Mouse (Mus musculus) myocyte (in vitro differentiated cells): ENCODE measurements around the gene Lpp. TPM values are rescaled to one million over a fixed set of nuclear protein-coding genes. Genes with fewer than 3 reads are reported as not detected.
A peak's percentile ranks its signal among the peaks of the same experiment; 100 is the strongest.

Experiments
- H3K27me3 ChIP-seq: one replicate; pipeline ENCODE4 v1.6.1; 2011; ENCODE audit not compliant: control insufficient read depth, insufficient read depth, insufficient read length
- H3K36me3 ChIP-seq: one replicate; pipeline ENCODE4 v1.6.1; 2011; ENCODE audit not compliant: control insufficient read depth, insufficient read depth
- H3K4me2 ChIP-seq: one replicate; pipeline ENCODE4 v1.6.1; 2011; ENCODE audit warnings: low read depth, control low read depth
- H3K4me3 ChIP-seq: one replicate; pipeline ENCODE4 v1.5.1; 2011; ENCODE audit warnings: mild to moderate bottlenecking, control low read depth, moderate library complexity
- H3K79me2 ChIP-seq: one replicate; pipeline ENCODE4 v1.6.1; 2011; ENCODE audit not compliant: control insufficient read depth, insufficient read depth
- H3ac ChIP-seq: one replicate; pipeline ENCODE4 v1.6.1; 2011; ENCODE audit not compliant: control insufficient read depth, insufficient read length
- CEBPB ChIP-seq: IDR thresholded peaks from 2 replicates; pipeline ENCODE4 v1.6.1; 2011; ENCODE audit warnings: mild to moderate bottlenecking, moderate library complexity; ENCODE audit not compliant: poor library complexity, insufficient read depth, severe bottlenecking
- E2F4 ChIP-seq: IDR thresholded peaks from one replicate; pipeline ENCODE4 v1.6.1; 2011; ENCODE audit warnings: mild to moderate bottlenecking, control low read depth, moderate library complexity; ENCODE audit not compliant: insufficient read depth
- MAX ChIP-seq: IDR thresholded peaks from one replicate; pipeline ENCODE4 v1.6.1; 2011; ENCODE audit warnings: low read depth, mild to moderate bottlenecking, control low read depth
- MYOD1 ChIP-seq, 3 experiments: IDR thresholded peaks; one replicate each; pipeline ENCODE4 v1.6.1; 2011; ENCODE audit warnings: control low read depth in 2 of 3, low read depth in 2 of 3, mild to moderate bottlenecking in 2 of 3, moderate library complexity in 1 of 3; ENCODE audit not compliant: insufficient read length in 2 of 3, control insufficient read depth in 1 of 3
- MYOG ChIP-seq, 3 experiments: IDR thresholded peaks; one replicate each; pipeline ENCODE4 v1.6.1; 2011; ENCODE audit warnings: control low read depth in 2 of 3, low read depth in 2 of 3, mild to moderate bottlenecking in 2 of 3; ENCODE audit not compliant: insufficient read length in 2 of 3, control insufficient read depth in 1 of 3, insufficient read depth in 1 of 3
- POLR2A ChIP-seq: IDR thresholded peaks from one replicate; pipeline ENCODE4 v1.6.1; 2011; ENCODE audit warnings: low read depth, mild to moderate bottlenecking, control low read depth, moderate library complexity; ENCODE audit not compliant: insufficient read length
- POLR2AphosphoS2 ChIP-seq: IDR thresholded peaks from one replicate; pipeline ENCODE4 v1.6.1; 2011; ENCODE audit warnings: low read depth, control low read depth; ENCODE audit not compliant: insufficient read length
- REST ChIP-seq: IDR thresholded peaks from one replicate; pipeline ENCODE4 v1.6.1; 2011; ENCODE audit warnings: mild to moderate bottlenecking, control low read depth, moderate library complexity; ENCODE audit not compliant: insufficient read depth, insufficient read length
- SRF ChIP-seq: IDR thresholded peaks from one replicate; pipeline ENCODE4 v1.6.1; 2011; ENCODE audit warnings: low read depth; ENCODE audit not compliant: control insufficient read depth, insufficient read length
- TCF12 ChIP-seq: IDR thresholded peaks from one replicate; pipeline ENCODE4 v1.6.1; 2011; ENCODE audit warnings: mild to moderate bottlenecking, control low read depth; ENCODE audit not compliant: poor library complexity, insufficient read depth, severe bottlenecking
- TCF3 ChIP-seq: IDR thresholded peaks from one replicate; pipeline ENCODE4 v1.6.1; 2011; ENCODE audit warnings: low read depth, control low read depth; ENCODE audit not compliant: insufficient read length
- USF1 ChIP-seq: IDR thresholded peaks from one replicate; pipeline ENCODE4 v1.6.1; 2011; ENCODE audit warnings: low read depth, mild to moderate bottlenecking, control low read depth, moderate library complexity
- polyA plus RNA-seq: library from polyadenylated mRNA; unstranded; fragments of >200 nt; fragmentation: generic; extraction: Trizol; gene quantifications from one replicate; pipeline ENCODE4 v1.2.1, GENCODE M21; 2012; ENCODE audit warnings: missing spikeins

Lpp gene
- polyA plus RNA-seq, 1 experiment, result 4.8 TPM

DNA sequence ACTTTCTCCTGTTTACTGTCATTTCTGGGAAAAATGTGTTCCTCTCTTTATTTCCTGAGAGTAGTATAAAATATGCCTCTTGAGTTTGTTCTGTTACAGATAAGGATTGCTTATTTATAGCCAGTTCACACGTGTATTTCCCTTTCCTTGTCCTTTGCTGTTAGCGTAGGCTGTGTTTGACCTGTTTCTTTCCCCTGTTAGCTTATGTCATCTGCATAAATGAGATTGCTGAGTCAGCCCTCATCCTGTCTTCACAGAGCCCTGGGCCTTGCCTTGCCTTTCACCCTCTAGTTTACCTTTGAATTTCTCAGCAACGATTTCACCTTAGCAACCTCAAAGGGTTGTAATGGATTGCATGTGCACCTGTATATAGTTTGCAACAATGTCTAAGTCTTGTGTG, 32.5 kb downstream of the Lpp start:
- no peak overlapping the region for H3ac ChIP-seq
- no peaks in the 10 kb centered on the region for H3K27me3 ChIP-seq
- H3K4me3 ChIP-seq, result no peak overlapping the region
- H3K79me2 ChIP-seq, result peaks cover 71% of the 10 kb centered on the region
- no peak overlapping the region for H3K4me2 ChIP-seq
- TF ChIP-seq MYOG (IDR thresholded peaks at IDR 0.05; ENCODE audit: control insufficient read depth in 1 of 3, insufficient read depth in 1 of 3, insufficient read length in 2 of 3, low read depth in 2 of 3) (no peak), REST (no peak), E2F4 (no peak), MYOD1 (IDR thresholded peaks at IDR 0.05; ENCODE audit: control insufficient read depth in 1 of 3, insufficient read length in 2 of 3, low read depth in 2 of 3) (no peak), CEBPB (no peak), USF1 (no peak), SRF (no peak), MAX (no peak), TCF12 (no peak), POLR2AphosphoS2 (no peak), TCF3 (no peak), POLR2A (no peak)
- no peaks in the 10 kb centered on the region for H3K36me3 ChIP-seq

DNA sequence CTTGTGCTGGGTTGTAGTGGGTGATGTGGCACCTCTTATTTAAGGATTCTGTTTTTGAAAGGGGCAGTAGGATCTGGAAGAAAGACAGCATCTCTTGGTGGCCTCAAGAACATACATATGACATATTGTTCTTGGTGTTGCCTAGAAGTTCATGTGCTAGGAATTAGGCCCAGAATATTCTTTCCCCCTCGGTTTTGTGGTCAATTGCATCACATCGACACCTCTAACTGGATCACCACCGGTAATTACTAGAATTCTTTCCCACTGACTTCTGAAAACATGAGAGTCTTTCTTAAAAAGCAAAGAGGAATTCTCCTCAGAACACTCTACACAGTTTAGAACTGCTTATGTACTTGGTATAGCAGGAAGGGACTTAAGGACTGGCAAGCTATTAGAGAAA, 34.3 kb downstream of the Lpp start:
- Histone ChIP-seq H3ac (no peak overlapping the region), H3K27me3 (no peaks in the 10 kb centered on the region), H3K36me3 (no peaks in the 10 kb centered on the region), H3K79me2 (peaks cover 75% of the 10 kb centered on the region), H3K4me2 (peak overlapping the region; percentile 38), H3K4me3 (no peak overlapping the region)
- TF ChIP-seq CEBPB (peak; percentile 66), MYOD1 (IDR thresholded peaks at IDR 0.05; ENCODE audit: control insufficient read depth in 1 of 3, insufficient read length in 2 of 3, low read depth in 2 of 3) (no peak), SRF (no peak)

DNA sequence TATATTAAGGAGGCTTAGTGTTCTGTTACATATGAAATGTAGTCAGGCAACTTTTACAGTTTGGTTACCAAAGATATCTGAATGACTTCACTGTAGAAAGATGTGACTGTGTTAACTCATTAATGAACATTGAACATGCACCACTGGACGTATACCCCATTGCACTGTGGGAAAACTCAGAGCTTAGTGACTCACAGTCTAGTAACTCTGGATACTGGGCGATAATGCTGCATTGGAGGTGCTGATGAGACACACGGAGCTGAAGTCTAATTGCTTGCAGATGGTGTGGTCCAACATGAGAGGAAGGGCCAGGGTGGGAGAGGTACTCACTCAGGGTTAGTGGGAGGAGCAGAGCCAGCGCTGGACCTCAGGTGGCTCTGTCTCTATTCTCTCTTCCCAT, 34.7 kb downstream of the Lpp start:
- H3K36me3 ChIP-seq, result no peaks in the 10 kb centered on the region
- TF ChIP-seq POLR2AphosphoS2 (no peak), E2F4 (no peak), REST (no peak), MAX (no peak), TCF12 (no peak), CEBPB (no peak), POLR2A (no peak), MYOG (IDR thresholded peaks at IDR 0.05; ENCODE audit: control insufficient read depth in 1 of 3, insufficient read depth in 1 of 3, insufficient read length in 2 of 3, low read depth in 2 of 3) (no peak)
- peaks cover 74% of the 10 kb centered on the region for H3K79me2 ChIP-seq
- H3K4me2 ChIP-seq, result peak overlapping the region; percentile 38
- H3K4me3 ChIP-seq, result no peak overlapping the region
- H3K27me3 ChIP-seq, result no peaks in the 10 kb centered on the region
- H3ac ChIP-seq, result no peak overlapping the region

DNA sequence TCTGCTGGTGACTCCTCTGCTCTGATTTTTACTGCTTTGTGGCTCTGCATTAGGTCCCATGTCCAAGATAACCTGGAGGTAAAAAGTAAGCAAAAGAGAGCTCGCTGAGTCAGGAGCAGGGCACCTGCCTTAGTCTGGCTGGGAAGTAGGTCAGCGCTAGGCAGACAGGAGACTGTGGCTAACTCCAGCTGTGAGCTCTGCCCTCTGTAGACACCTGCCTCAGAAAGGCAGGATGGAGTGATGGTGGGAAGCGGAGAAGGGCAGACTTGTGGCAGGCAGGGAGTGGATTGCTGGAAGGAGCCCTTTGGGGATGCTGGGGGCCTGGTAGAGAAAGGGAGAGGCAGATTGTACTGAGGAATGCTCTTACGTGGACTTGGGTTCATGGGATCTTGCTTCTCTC, 35.4 kb downstream of the Lpp start:
- Histone ChIP-seq H3K27me3 (no peaks in the 10 kb centered on the region), H3K36me3 (no peaks in the 10 kb centered on the region), H3K4me3 (no peak overlapping the region), H3K79me2 (peaks cover 74% of the 10 kb centered on the region), H3K4me2 (peak overlapping the region; percentile 38), H3ac (no peak overlapping the region)
- no peak for TF ChIP-seq CEBPB
- no peak for TF ChIP-seq MYOG (IDR thresholded peaks at IDR 0.05; ENCODE audit: control insufficient read depth in 1 of 3, insufficient read depth in 1 of 3, insufficient read length in 2 of 3, low read depth in 2 of 3)
- TF ChIP-seq MAX, result no peak
- TF ChIP-seq POLR2A, result no peak

DNA sequence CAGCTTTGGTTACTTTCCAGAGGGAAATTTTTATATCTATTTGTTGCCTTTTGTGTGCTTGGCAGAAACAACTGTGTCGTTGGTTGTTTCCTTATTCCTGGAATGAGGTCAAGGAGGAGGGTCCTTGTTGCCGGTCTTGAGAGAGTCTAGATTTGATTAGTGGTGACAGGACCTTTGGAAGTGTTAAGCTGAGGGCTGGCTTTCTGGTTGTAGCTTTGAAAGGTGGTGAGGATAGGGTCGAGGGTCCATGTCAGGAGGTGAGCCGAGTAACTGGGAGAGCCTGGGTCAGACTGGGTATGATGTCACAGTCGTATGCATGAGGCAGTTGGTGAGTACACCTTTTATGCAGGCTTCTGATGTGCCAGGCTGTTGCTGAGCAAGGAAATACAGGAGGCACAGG, 36.4 kb downstream of the Lpp start:
- no peak overlapping the region for H3K4me2 ChIP-seq
- no peaks in the 10 kb centered on the region for H3K36me3 ChIP-seq
- TF ChIP-seq REST, result no peak
- TF ChIP-seq POLR2A, result no peak
- no peak for TF ChIP-seq SRF
- TF ChIP-seq USF1, result no peak
- TF ChIP-seq CEBPB, result no peak
- no peak for TF ChIP-seq TCF3
- TF ChIP-seq MYOG (IDR thresholded peaks at IDR 0.05; ENCODE audit: control insufficient read depth in 1 of 3, insufficient read depth in 1 of 3, insufficient read length in 2 of 3, low read depth in 2 of 3), result no peak
- TF ChIP-seq MYOD1 (IDR thresholded peaks at IDR 0.05; ENCODE audit: control insufficient read depth in 1 of 3, insufficient read length in 2 of 3, low read depth in 2 of 3), result no peak
- TF ChIP-seq E2F4, result no peak
- no peaks in the 10 kb centered on the region for H3K27me3 ChIP-seq
- H3K4me3 ChIP-seq, result no peak overlapping the region
- no peak overlapping the region for H3ac ChIP-seq
- H3K79me2 ChIP-seq, result peaks cover 80% of the 10 kb centered on the region
